Mouse (Mus musculus) testis, adult 2 months (tissue): Measurements from ENCODE around the gene Cptp.

ENCODE experiments used
- CTCF ChIP-seq: fragments of 200-500 bp; IDR thresholded peaks from 2 replicates; pipeline ENCODE4 v1.5.1; 2012; ENCODE audit warnings: low read depth, mild to moderate bottlenecking, inconsistent platforms, low read length, moderate library complexity; ENCODE audit not compliant: control insufficient read depth, insufficient read depth, insufficient replicate concordance
- POLR2A ChIP-seq: fragments of 200-500 bp; IDR thresholded peaks from 2 replicates; pipeline ENCODE4 v1.6.1; 2012; ENCODE audit warnings: low read depth, mild to moderate bottlenecking, inconsistent platforms, low read length, moderate library complexity; ENCODE audit not compliant: control insufficient read depth

GRCm38 (mm10) chr4:155832321-155832720 lies 36.9 kb downstream of the Cptp start:
- no peak for TF ChIP-seq CTCF
- TF ChIP-seq POLR2A: no peak
